Comparison of ENCODE assay signal across 20 mouse cellular contexts in genomic region chr17:74796023-74796699, GRCm38 (mm10).
A peak's percentile ranks its signal among the peaks of the same experiment; 100 is the strongest.
DNase-seq lines count a peak whose midpoint lies in the region; ATAC-seq and TF ChIP-seq lines count a peak whose summit lies in the region.
"Had no signal": no experiment of that assay in that cellular context is flagged by ENCODE, and none has a peak within 500 bp of the region (broad histone marks: within the 10 kb centered on the region; RNA-seq: fewer than 3 reads in every experiment).

No protein-coding gene starts in this region.

- no peak for TF ChIP-seq POLR2A in lung, adult 2 months (IDR thresholded peaks at IDR 0.05; ENCODE audit: borderline replicate concordance, extremely low read depth, low read depth, low read length)

- WGBS in kidney, embryonic 14.5 days = 67% methylated on average over 14 of the region's 14 CpGs
- 75% methylated on average over 14 of the region's 14 CpGs for WGBS in lung, postnatal 0 days
- 82% methylated on average over 14 of the region's 14 CpGs for WGBS in lung, adult 2 months

- peak overlapping the region; percentile 18; the same call in 1 of the 2 replicates for H3K9ac ChIP-seq in kidney, embryonic 14.5 days (ENCODE audit: low read depth, low read length)
- H3K9ac ChIP-seq in lung, postnatal 0 days (replicated peaks; ENCODE audit: low read depth) = no peak overlapping the region
- H3K9ac ChIP-seq: embryonic facial prominence, embryonic 13.5 days; forebrain, embryonic 12.5 days; hindbrain, embryonic 15.5 days; liver, embryonic 12.5 days; stomach, embryonic 15.5 days had no signal

- intact Hi-C loops in gastrocnemius, adult 2 months (cut with DNase I) = no loop called here

- H3K27ac ChIP-seq in gastrocnemius, adult 2 months = peak overlapping the region; percentile 40
- no peak overlapping the region for H3K27ac ChIP-seq in kidney, embryonic 14.5 days (ENCODE audit: low read depth, low read length)
- no peak overlapping the region for H3K27ac ChIP-seq in lung, postnatal 0 days (ENCODE audit: low read length)
- H3K27ac ChIP-seq: embryonic facial prominence, embryonic 13.5 days; forebrain, embryonic 12.5 days; hindbrain, embryonic 15.5 days; liver, embryonic 12.5 days; stomach, embryonic 15.5 days had no signal

- TF ChIP-seq CTCF in gastrocnemius, adult 2 months (IDR thresholded peaks at IDR 0.05) = no peak
- TF ChIP-seq CTCF in lung, postnatal 0 days (IDR thresholded peaks at IDR 0.05) = no peak
- no peak for TF ChIP-seq CTCF in lung, adult 2 months (IDR thresholded peaks at IDR 0.05; ENCODE audit: insufficient read depth, low read length)

- no peak overlapping the region for H3K4me2 ChIP-seq in kidney, embryonic 14.5 days (replicated peaks; ENCODE audit: low read depth, low read length)
- no peak overlapping the region for H3K4me2 ChIP-seq in lung, postnatal 0 days (replicated peaks; ENCODE audit: low read depth, low read length)
- H3K4me2 ChIP-seq: embryonic facial prominence, embryonic 13.5 days; forebrain, embryonic 12.5 days; hindbrain, embryonic 15.5 days; liver, embryonic 12.5 days; midbrain, embryonic 11.5 days; stomach, embryonic 15.5 days had no signal

- H3K36me3 ChIP-seq in kidney, embryonic 14.5 days (ENCODE audit: control insufficient read depth, insufficient read depth, low read length) = no peaks in the 10 kb centered on the region
- H3K36me3 ChIP-seq in lung, postnatal 0 days (ENCODE audit: insufficient read depth, low read length) = no peaks in the 10 kb centered on the region
- H3K36me3 ChIP-seq: forebrain, embryonic 12.5 days; stomach, embryonic 15.5 days had no signal

- 0 out of 2 replicates have a peak, but pooled peaks cover 6% of the 10 kb centered on the region for H3K4me1 ChIP-seq in kidney, embryonic 14.5 days (ENCODE audit: control insufficient read depth, insufficient read depth, low read length)
- H3K4me1 ChIP-seq in lung, postnatal 0 days (ENCODE audit: insufficient read depth, low read depth, low read length) = no peaks in the 10 kb centered on the region
- H3K4me1 ChIP-seq in lung, adult 2 months (ENCODE audit: control insufficient read depth, insufficient read depth, low read length) = no peaks in the 10 kb centered on the region
- H3K4me1 ChIP-seq: forebrain, embryonic 12.5 days; hindbrain, embryonic 15.5 days; stomach, embryonic 15.5 days had no signal

- no peaks in the 10 kb centered on the region for H3K9me3 ChIP-seq in kidney, embryonic 14.5 days (ENCODE audit: control insufficient read depth, low read length)
- no peaks in the 10 kb centered on the region for H3K9me3 ChIP-seq in lung, postnatal 0 days (ENCODE audit: low read length)
- H3K9me3 ChIP-seq: embryonic facial prominence, embryonic 13.5 days; forebrain, embryonic 12.5 days; hindbrain, embryonic 15.5 days; liver, embryonic 12.5 days; stomach, embryonic 15.5 days had no signal

- H3K4me3 ChIP-seq in gastrocnemius, adult 2 months = no peak overlapping the region
- no peak overlapping the region for H3K4me3 ChIP-seq in kidney, embryonic 14.5 days (ENCODE audit: low read length)
- H3K4me3 ChIP-seq in lung, postnatal 0 days (ENCODE audit: low read depth, low read length) = no peak overlapping the region
- no peak overlapping the region for H3K4me3 ChIP-seq in lung, adult 2 months (replicated peaks; ENCODE audit: extremely low read depth, low read depth, low read length)
- H3K4me3 ChIP-seq: embryonic facial prominence, embryonic 13.5 days; forebrain, embryonic 12.5 days; hindbrain, embryonic 15.5 days; liver, embryonic 12.5 days; stomach, embryonic 15.5 days had no signal

- no peaks in the 10 kb centered on the region for H3K27me3 ChIP-seq in kidney, embryonic 14.5 days (ENCODE audit: control insufficient read depth, insufficient read depth, low read length)
- no peaks in the 10 kb centered on the region for H3K27me3 ChIP-seq in lung, postnatal 0 days (replicated peaks; ENCODE audit: insufficient read depth, low read length)
- H3K27me3 ChIP-seq: embryonic facial prominence, embryonic 13.5 days; forebrain, embryonic 12.5 days; hindbrain, embryonic 15.5 days; liver, embryonic 12.5 days; stomach, embryonic 15.5 days had no signal

- TF ChIP-seq EP300 in lung, postnatal 0 days (IDR thresholded peaks at IDR 0.05) = no peak

- no peak for ATAC-seq in kidney, embryonic 14.5 days (ENCODE audit: low FRiP score, low TSS enrichment)
- ATAC-seq in lung, postnatal 0 days = no peak
- ATAC-seq: intestine, postnatal 0 days; liver, embryonic 12.5 days had no signal

- DNase-seq in gastrocnemius, adult 2 months = no peak
- no peak for DNase-seq in gastrocnemius, adult 8-10 months (ENCODE audit: low spot score in 2 of 2)
- DNase-seq in kidney, adult 18-20 months = no peak
- DNase-seq in lung, postnatal 0 days (ENCODE audit: low spot score) = peak; percentile 24
- DNase-seq in lung, adult 2 months = no peak
- DNase-seq in T-cell, adult 2 months (ENCODE audit: low spot score) = no peak
- DNase-seq in retina, postnatal 1 day = no peak
- DNase-seq: adrenal gland, adult 2 months; cerebellum, adult 11 months; cerebellum, postnatal 36 days; lung, postnatal 14 days; right cerebral cortex, adult 18-20 months had no signal
